Mouse (Mus musculus): ENCODE measurements around the gene Pqbp1.
"Not testable (repeated sequence)": the region's sequence is repeated elsewhere in the genome, so short reads cannot be mapped to it uniquely, and the experiment has no call there.

Pqbp1 gene

DNA sequence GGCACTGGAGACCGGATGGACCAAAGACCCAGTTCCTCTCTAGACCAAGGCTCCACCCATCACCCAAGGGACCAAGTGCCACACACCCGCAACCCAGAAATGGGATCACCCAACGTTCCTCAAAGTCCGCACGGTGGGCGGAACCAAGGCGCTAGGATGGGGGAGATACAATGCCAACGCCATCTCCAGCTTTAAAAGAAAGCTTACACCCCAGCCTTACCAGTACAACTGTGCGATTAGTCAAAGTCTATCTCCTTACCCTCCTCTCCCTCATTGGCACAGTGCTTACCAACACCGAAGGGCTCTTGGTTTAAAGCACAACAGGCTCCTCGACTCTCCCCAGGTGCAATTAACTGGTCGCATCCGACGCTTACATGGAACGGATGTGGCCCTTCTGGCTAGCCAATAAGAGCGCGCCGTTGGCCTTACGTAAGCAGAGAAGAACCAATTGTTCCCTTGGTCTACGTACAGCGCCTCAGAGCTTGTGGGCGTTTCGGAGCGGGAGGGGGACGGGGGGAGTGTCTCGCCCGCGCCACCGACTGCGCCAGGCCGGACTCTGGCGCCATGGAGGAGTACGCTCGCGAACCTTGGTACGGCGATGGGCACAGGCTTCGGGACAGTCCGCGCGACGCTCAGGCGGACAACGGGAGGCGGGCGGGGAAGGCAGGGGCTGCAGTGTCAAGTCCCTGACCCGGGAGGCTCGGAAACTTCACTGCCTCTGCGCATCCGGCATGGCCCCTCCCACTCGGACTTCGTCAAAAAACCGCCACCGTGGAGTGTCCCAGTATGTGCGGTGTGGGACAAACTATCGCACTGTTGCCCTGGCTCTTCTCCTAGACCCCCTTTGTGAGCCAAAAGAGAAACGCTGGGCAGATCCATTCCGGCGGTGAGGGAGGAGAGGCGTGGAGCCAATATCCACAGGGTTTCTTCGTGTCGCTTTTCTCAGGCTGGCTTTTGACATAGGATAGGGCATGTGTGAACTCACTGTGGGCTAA, at the start of gene Pqbp1, which contains the start of gene Timm17b:
Gene Pqbp1 (minus strand): TSS at position 390 of the 995 bp plus-strand sequence.
Gene Timm17b (plus strand): TSS at position 478 of the 995 bp plus-strand sequence.
- peak; percentile 93 for DNase-seq (ENCODE audit: low read depth, low spot score)

- DNase-seq (ENCODE audit: low read depth, low spot score), result peak; percentile 97
These were observed 48.9 kb upstream of the Pqbp1 start for GRCm38 (mm10) chrX:7947900-7948492.

DNA sequence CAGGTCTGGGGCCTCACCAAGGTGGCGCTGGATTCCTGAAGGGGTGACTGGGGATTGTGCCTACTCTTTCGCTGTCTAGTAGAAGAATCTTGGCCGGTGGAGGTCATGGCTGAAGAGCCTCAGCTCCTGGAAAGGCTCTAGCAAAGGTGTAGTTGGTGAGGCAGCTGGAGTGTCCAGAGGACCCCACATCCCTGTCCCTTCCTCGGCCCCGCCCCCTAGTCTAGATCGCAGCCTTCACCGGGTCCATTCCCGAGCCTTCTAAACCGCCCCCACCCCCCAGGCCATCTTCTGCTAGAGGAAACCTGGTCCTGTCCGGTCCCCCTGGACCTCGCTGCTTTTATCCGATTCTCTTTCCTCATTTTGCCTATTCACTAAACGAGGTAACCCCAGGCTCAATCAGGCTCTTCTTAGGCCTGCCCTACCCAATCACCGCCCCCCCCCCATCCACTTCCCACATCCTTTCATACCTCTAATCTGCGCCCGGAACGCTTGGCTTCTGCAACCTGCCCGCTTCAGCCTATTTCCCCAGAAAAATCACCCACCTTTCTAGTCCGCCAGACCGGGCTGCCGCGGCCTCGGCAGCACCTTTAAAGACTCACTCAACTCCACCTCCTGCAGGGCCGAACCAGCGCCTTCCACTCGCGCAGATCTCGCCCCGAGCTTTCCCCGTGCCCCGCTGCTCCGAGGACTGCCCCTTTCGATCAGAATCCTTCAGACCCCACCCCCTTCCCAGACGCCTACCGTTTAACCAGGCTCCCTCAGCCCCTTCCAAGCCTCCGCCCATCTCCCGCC, 48.2 kb upstream of the Pqbp1 start, which contains the start of gene Hdac6:
Gene Hdac6 (minus strand): TSS at position 782 of the 792 bp plus-strand sequence.
- DNase-seq (ENCODE audit: low read depth, low spot score), result no peak

DNA sequence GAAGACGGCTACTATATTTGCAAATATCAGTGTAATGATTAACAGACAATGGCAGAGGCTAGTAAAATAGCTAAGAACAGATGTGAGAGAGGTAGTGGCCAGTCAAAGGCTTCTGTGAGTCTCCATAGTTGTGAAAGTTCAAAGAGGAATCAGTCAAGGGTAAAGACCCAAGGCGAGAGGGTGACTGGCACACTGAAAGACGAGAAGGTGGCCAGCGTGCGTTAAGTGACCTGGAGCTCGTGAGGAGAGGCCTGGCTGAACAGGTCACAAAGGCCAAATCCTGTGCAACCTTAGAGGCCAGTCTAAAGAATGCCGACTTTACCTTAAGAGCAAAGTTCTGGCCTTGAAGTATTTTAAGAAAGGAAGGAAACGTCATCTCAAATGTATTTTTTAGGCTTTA, 46.5 kb upstream of the Pqbp1 start:
- no peak for DNase-seq (ENCODE audit: low read depth, low spot score)

GRCm38 (mm10) chrX:7937667-7938066, 38.6 kb upstream of the Pqbp1 start:
- no peak for DNase-seq (ENCODE audit: low read depth, low spot score)

DNA sequence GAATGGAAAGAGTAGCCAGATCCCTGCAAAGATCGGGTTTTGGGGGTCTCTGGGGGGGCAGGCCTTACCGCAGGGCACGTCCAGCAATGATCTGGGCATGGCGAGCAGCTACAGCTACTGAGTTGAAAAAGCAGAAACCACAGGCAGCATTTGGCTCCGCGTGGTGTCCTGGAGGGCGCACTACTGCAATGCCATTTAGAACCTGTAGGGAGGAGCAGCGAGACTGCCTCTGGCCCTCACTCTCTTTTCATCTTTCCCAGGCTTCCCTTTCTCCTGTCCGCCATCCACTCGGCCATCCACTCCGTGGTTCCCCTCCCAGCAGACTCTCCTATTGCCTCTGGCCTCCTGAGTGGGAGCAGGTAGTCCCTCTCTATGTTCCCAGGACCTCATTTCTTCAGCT, 37.8 kb upstream of the Pqbp1 start:
- peak; percentile 57 for DNase-seq (ENCODE audit: low read depth, low spot score)

DNA sequence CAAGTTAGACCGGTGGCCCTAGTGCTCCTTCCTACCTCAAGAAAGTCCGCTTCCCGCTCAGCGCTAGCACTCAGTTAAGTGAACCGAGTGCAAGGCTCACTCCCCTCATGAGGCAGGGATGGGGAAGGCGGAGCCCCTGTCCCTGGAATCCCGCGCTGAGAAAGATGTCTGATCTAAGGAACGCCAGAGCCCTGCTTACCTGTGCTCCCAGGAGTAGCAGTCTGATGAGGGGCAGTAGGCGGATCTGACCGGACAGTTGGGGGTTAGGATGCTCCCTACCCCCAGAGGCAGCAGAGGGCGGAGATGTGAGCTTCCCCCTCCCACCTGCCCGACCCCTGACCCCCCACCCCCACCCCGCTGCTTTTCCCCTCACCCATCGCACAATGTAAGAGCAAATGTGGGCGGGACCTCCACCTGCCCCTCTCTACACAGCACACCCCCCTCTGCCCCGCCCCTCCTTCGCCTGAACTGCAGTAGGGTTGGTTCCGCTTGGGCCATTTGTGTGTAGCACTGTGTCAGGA, 29.3 kb upstream of the Pqbp1 start, which contains the start of gene Eras:
Gene Eras (minus strand): TSS at position 338 of the 521 bp plus-strand sequence.
- DNase-seq (ENCODE audit: low read depth, low spot score), result peak; percentile 84

GRCm38 (mm10) chrX:7927116-7927515, 28.0 kb upstream of the Pqbp1 start:
- peak; percentile 88 for DNase-seq (ENCODE audit: low read depth, low spot score)

DNA sequence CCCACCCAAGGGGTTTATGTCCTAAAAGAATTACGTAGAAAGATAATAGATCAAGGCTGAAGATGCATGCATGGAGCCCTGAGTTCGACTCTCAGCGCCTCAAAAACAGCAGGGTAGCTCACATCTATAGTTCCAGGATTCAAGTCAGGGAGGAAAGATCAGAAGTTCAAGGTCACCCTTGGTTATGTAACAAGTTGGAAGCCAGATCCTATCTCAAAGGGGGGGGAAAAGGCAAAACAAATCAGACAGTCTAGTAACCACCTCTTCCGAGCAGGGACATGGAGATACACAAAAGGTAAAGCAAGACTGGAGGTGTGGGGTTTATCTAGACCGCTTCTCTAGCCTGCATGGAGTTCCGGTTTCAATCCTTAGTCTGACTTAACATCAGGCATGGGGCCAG, 27.2 kb upstream of the Pqbp1 start:
- DNase-seq (ENCODE audit: low read depth, low spot score), result peak; percentile 87

DNA sequence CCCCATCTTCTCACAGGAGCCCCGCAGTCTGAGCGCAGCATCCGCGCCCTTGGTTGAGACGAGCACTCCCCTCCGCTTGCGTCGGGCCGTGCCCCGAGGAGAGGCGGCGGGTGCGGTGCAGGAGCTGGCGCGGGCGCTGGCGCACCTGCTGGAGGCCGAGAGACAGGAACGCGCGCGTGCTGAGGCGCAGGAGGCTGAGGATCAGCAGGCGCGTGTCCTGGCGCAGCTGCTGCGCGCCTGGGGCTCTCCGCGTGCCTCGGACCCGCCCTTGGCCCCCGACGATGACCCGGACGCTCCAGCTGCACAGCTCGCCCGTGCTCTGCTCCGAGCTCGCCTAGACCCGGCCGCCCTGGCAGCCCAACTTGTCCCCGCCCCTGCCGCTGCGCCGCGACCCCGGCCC, 23.0 kb upstream of the Pqbp1 start:
- DNase-seq (ENCODE audit: low read depth, low spot score), result peak; percentile 30

- peak; percentile 74 for DNase-seq (ENCODE audit: low read depth, low spot score)
These were observed 20.7 kb upstream of the Pqbp1 start, which contains the start of gene Pcsk1n for GRCm38 (mm10) chrX:7919601-7920383. TSS of gene Pcsk1n (plus strand) at chrX:7919822.

GRCm38 (mm10) chrX:7917960-7918359, 18.9 kb upstream of the Pqbp1 start:
- peak; percentile 22 for DNase-seq (ENCODE audit: low read depth, low spot score)

- DNase-seq (ENCODE audit: low read depth, low spot score), result not testable (repeated sequence)
These were observed 16.6 kb upstream of the Pqbp1 start for GRCm38 (mm10) chrX:7915669-7916068.

DNA sequence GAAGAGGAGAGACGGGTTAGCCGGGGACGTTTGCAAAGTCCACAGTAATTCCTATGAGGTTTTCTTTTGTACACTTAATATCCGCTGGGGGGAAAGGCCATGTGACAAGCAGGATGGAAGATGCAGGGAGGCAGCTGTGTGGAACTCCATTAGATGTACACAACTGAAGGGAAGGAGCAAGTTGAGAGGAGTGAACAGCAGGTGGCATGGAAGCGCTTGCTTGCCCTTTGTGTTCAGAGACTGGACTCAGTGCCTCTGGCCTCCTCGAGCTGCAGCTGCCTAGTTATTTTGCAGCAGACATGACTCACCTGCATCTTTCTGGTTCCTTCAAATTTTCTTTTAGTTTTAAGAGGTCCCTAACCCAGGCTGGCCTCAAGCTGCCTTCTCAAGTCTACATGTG, 11.4 kb upstream of the Pqbp1 start:
- peak; percentile 25 for DNase-seq (ENCODE audit: low read depth, low spot score)

- DNase-seq (ENCODE audit: low read depth, low spot score), result not testable (repeated sequence)
These were observed 10.2 kb upstream of the Pqbp1 start, which contains the start of gene Gm10490 for GRCm38 (mm10) chrX:7909242-7909641. TSS of gene Gm10490 (plus strand) at chrX:7909542.

GRCm38 (mm10) chrX:7907735-7908134, 8.7 kb upstream of the Pqbp1 start, which contains the start of gene Gm10491:
TSS of gene Gm10491 (minus strand) at chrX:7907835.
- no peak for DNase-seq (ENCODE audit: low read depth, low spot score)

DNA sequence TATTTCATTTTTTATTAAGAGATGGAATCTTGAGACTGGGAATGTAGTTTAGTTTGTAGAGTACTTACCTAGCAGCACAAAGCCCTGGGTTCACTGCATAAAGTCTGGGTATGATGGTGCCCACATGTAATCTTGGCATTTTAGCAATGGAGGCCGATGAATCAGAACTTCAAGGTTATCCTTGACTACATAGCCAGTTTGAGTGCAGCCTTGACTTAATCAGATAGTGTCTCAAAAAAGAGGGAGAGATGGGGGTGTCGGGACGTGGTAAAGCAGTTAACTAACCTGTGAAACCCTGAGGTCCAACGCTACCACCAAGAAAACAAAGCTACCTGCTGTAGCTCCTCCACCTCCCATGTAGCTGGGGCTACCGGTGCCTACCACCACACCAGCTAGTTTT, 5.4 kb upstream of the Pqbp1 start:
- no peak for DNase-seq (ENCODE audit: low read depth, low spot score)

DNA sequence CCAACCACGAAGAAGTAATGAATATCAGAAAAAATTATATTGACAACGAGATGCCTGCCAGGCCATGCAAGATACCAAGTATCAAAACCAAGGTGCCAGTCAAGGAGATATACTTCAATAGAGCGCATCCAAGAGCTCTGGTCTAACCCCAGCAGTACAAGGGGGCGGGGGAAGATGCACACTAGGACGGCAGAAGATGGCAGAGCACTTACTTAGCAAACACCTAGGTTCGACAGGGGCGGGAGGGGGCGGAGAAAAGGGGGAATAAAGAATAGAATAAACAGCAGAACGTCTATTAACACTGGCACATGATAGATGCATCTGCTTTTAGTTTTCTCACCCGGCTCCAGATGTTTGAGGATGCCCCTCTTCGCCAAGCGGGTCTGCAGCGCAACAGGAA, 858 bp downstream of the Pqbp1 start:
- no peak for DNase-seq (ENCODE audit: low read depth, low spot score)

DNA sequence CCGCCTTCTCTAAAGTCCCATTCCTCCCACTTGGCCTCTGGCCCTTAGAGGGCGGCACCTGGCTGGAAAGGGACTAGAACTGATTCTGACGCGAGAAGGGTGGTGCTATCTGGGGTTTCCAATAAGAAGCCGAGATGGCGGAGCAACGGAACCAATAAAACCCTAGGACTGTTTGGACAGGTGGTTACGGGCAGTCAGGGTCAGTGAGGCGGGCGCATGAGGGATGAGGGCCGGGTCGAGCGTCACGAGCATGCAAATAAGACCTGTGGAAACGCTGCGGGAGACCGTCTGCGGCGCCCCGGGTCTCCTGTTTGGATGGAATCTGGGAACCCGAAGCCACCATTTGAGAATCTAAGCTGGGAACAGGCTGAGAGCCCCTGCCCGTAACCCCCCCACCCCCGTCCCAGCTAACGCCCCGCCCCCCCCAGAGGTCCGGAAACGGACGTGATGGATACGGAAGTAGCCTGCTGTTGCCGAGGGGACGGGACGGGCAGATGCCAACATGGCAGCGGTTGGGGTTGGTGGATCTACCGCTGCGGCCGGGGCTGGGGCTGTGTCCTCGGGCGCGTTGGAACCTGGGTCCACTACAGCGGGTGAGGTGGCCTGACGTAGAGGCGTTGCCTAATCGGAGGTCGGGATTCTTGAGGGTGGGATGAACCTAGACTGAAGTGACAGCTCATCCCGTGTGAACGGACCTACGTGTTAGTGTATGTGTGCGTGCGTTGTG, 15.1 kb downstream of the Pqbp1 start, which contains the start of gene Slc35a2:
Gene Slc35a2 (plus strand): TSS at position 188 of the 727 bp plus-strand sequence.
- peak; percentile 86 for DNase-seq (ENCODE audit: low read depth, low spot score)

DNA sequence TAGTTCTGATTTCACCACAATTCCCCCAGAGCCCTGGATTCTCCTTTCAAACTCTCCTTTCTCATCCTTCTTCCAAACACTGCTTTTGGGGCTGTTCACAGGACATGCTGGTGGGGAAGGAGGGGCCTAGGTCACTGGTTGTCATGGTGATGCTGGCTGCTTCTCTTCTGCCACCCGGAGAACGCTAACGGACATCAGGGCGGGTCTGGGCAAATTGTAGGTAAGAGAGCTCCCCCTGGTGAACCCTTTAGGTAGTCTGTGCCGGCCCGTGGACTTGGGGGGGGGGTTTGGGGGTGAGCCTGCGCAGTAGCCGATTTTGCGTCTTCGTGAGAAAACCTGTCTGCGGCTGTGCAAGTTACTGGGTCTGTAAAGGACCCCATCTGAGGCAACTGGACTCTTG, 19.2 kb downstream of the Pqbp1 start:
- peak; percentile 90 for DNase-seq (ENCODE audit: low read depth, low spot score)
